Mouse (Mus musculus): ENCODE data around the gene Tnfrsf17.

- TF ChIP-seq CTCF (IDR thresholded peaks at IDR 0.05; ENCODE audit: borderline replicate concordance, insufficient read depth, low read length) (no peak), POLR2A (IDR thresholded peaks at IDR 0.05; ENCODE audit: low read depth, low read length) (no peak)
Measured at GRCm38 (mm10) chr16:11369162-11369561, 55.5 kb downstream of the Tnfrsf17 start.
